Mouse (Mus musculus) splenic B cell, adult 2 months (primary cell): ENCODE data around the gene Trpc3.
A peak's percentile ranks its signal among the peaks of the same experiment; 100 is the strongest.
"Not testable (repeated sequence)": the region's sequence is repeated elsewhere in the genome, so short reads cannot be mapped to it uniquely, and the experiment has no call there.

Source experiments
- DNase-seq: peaks from one replicate; pipeline ENCODE4 v3.0.0-alpha.2; 2011; ENCODE audit warnings: low read depth, low spot score
- H3K27me3 ChIP-seq: 2 replicates; pipeline ENCODE4 v1.6.1; 2012; ENCODE audit warnings: mild to moderate bottlenecking, low read length, moderate library complexity, mixed read lengths; ENCODE audit not compliant: control insufficient read depth, poor library complexity, insufficient read depth, severe bottlenecking
- H3K36me3 ChIP-seq: 2 replicates; pipeline ENCODE4 v1.6.1; 2012; ENCODE audit warnings: mild to moderate bottlenecking, low read length, moderate library complexity, mixed read lengths; ENCODE audit not compliant: control insufficient read depth, poor library complexity, insufficient read depth, severe bottlenecking

Trpc3 gene

GRCm38 (mm10) chr3:36689392-36690291, at the start of gene Trpc3:
Trpc3 (minus strand) TSS chr3:36690167.
- DNase-seq, result no peak
- Histone ChIP-seq H3K36me3 (no peaks in the 10 kb centered on the region), H3K27me3 (no peaks in the 10 kb centered on the region; the same call in 1 of the 2 replicates)

- H3K36me3 ChIP-seq, result no peaks in the 10 kb centered on the region
- H3K27me3 ChIP-seq, result no peaks in the 10 kb centered on the region
- DNase-seq, result no peak
Measured at GRCm38 (mm10) chr3:36738071-36738470, 48.1 kb upstream of the Trpc3 start.

- DNase-seq, result no peak
- Histone ChIP-seq H3K36me3 (no peaks in the 10 kb centered on the region), H3K27me3 (no peaks in the 10 kb centered on the region)
Measured at GRCm38 (mm10) chr3:36733075-36733474, 43.1 kb upstream of the Trpc3 start.

GRCm38 (mm10) chr3:36726545-36726944, 36.6 kb upstream of the Trpc3 start:
- no peaks in the 10 kb centered on the region for H3K36me3 ChIP-seq
- H3K27me3 ChIP-seq, result no peaks in the 10 kb centered on the region
- no peak for DNase-seq

- Histone ChIP-seq H3K36me3 (no peaks in the 10 kb centered on the region), H3K27me3 (no peaks in the 10 kb centered on the region)
- DNase-seq, result no peak
Measured at GRCm38 (mm10) chr3:36721850-36722249, 31.9 kb upstream of the Trpc3 start.

GRCm38 (mm10) chr3:36709521-36709920, 19.6 kb upstream of the Trpc3 start:
- no peaks in the 10 kb centered on the region for H3K36me3 ChIP-seq
- H3K27me3 ChIP-seq, result no peaks in the 10 kb centered on the region
- DNase-seq, result no peak

GRCm38 (mm10) chr3:36690292-36690650, 304 bp upstream of the Trpc3 start:
- Histone ChIP-seq H3K27me3 (no peaks in the 10 kb centered on the region; the same call in 1 of the 2 replicates), H3K36me3 (no peaks in the 10 kb centered on the region)
- no peak for DNase-seq

- Histone ChIP-seq H3K27me3 (no peaks in the 10 kb centered on the region; the same call in 1 of the 2 replicates), H3K36me3 (no peaks in the 10 kb centered on the region)
- peak; percentile 18 for DNase-seq
Measured at GRCm38 (mm10) chr3:36688874-36689273, 1.1 kb downstream of the Trpc3 start.

GRCm38 (mm10) chr3:36675822-36676221, 14.1 kb downstream of the Trpc3 start:
- DNase-seq, result no peak
- Histone ChIP-seq H3K27me3 (no peaks in the 10 kb centered on the region), H3K36me3 (no peaks in the 10 kb centered on the region)

- no peaks in the 10 kb centered on the region for H3K36me3 ChIP-seq
- no peaks in the 10 kb centered on the region for H3K27me3 ChIP-seq
- no peak for DNase-seq
Measured at GRCm38 (mm10) chr3:36667814-36668213, 22.2 kb downstream of the Trpc3 start.

GRCm38 (mm10) chr3:36645245-36645559, 44.8 kb downstream of the Trpc3 start:
- not testable (repeated sequence) for DNase-seq, H3K27me3 ChIP-seq, H3K36me3 ChIP-seq

GRCm38 (mm10) chr3:36644554-36645244, 45.3 kb downstream of the Trpc3 start:
- H3K27me3 ChIP-seq, result no peaks in the 10 kb centered on the region
- H3K36me3 ChIP-seq, result no peaks in the 10 kb centered on the region
- no peak for DNase-seq

GRCm38 (mm10) chr3:36643354-36643753, 46.6 kb downstream of the Trpc3 start:
- no peaks in the 10 kb centered on the region for H3K27me3 ChIP-seq
- H3K36me3 ChIP-seq, result no peaks in the 10 kb centered on the region
- DNase-seq, result no peak

- no peaks in the 10 kb centered on the region for H3K27me3 ChIP-seq
Measured at GRCm38 (mm10) chr3:36642736-36643135, 47.2 kb downstream of the Trpc3 start.

GRCm38 (mm10) chr3:36640787-36641186, 49.2 kb downstream of the Trpc3 start:
- no peaks in the 10 kb centered on the region for H3K36me3 ChIP-seq
- no peak for DNase-seq
- H3K27me3 ChIP-seq, result no peaks in the 10 kb centered on the region

More at GRCm38 (mm10) chr3:36642736-36643135, 47.2 kb downstream of the Trpc3 start:
- DNase-seq, result no peak
- H3K36me3 ChIP-seq, result no peaks in the 10 kb centered on the region
